Mouse (Mus musculus): ENCODE results near the gene Cyp2d40.

GRCm38 (mm10) chr15:82793454-82793853, 29.5 kb upstream of the Cyp2d40 start:
- TF ChIP-seq POLR2A (IDR thresholded peaks at IDR 0.05; ENCODE audit: extremely low read depth, insufficient read depth, low read length) (no peak), CTCF (IDR thresholded peaks at IDR 0.05; ENCODE audit: low read depth, low read length) (no peak)
